Mouse (Mus musculus): ENCODE results near the gene Crhr1.

DNA sequence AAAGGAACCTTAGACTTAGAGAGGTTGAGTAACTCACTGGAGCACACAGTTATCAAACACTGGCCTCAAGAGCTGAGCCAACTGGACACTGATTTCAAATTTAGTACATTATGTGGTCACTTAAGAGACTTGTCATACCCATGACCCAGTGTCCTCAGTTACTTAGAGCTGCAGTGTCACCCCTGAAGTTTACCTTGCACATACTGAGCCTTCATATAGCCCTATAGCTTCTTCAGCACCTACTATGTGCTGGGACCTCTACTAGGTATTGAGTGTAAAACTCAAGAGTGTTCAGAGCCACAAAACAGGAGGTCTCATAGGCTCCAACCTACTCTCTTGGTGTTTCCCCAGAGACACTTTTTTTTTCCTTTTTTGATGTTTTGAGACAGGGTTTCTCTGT lies 23.2 kb downstream of the Crhr1 start:
- TF ChIP-seq CTCF (IDR thresholded peaks at IDR 0.05; ENCODE audit: borderline replicate concordance, insufficient read depth, low read length) (no peak), POLR2A (IDR thresholded peaks at IDR 0.05; ENCODE audit: low read depth, low read length) (no peak)
